Mouse (Mus musculus): ENCODE measurements around the gene Ifit1bl2. TPM values are rescaled to one million over a fixed set of nuclear protein-coding genes. Genes with fewer than 3 reads are reported as not detected.

The Ifit1bl2 gene
- polyA plus RNA-seq (2014; fragmentation: Nextera tagmentation; extraction: Ambion mirVana): 0.30 and 0.55 TPM in 2 replicates

- Histone ChIP-seq H3K9ac (replicated peaks; ENCODE audit: low read length) (no peak within 1 kb of the TSS), H3K4me3 (replicated peaks; ENCODE audit: low read depth, low read length) (no peak within 1 kb of the TSS), H3K27ac (replicated peaks; ENCODE audit: low read depth, low read length) (no peak within 1 kb of the TSS), H3K36me3 (ENCODE audit: control insufficient read depth, insufficient read depth, low read length) (no peaks in the 10 kb centered on the region), H3K9me3 (ENCODE audit: control insufficient read depth, low read length) (no peaks in the 10 kb centered on the region), H3K4me1 (ENCODE audit: control insufficient read depth, insufficient read depth, low read length) (no peaks in the 10 kb centered on the region), H3K4me2 (ENCODE audit: low read length) (no peak within 1 kb of the TSS), H3K27me3 (ENCODE audit: control insufficient read depth, insufficient read depth, low read length) (no peaks in the 10 kb centered on the region)
- DNase-seq (no peak), ATAC-seq (ENCODE audit: low FRiP score, low TSS enrichment) (no peak)
- WGBS: 62% methylated on average over 4 of the region's 4 CpGs
These were observed at the start of gene Ifit1bl2, which contains the start of gene Ifit1 for GRCm38 (mm10) chr19:34640623-34641022. Gene Ifit1bl2 (minus strand): TSS chr19:34640743. Gene Ifit1 (plus strand): TSS chr19:34640871.

GRCm38 (mm10) chr19:34685530-34685929, 45.0 kb upstream of the Ifit1bl2 start:
- 100% methylated on average over 1 of the region's 1 CpGs for WGBS
- H3K27ac ChIP-seq (replicated peaks; ENCODE audit: low read depth, low read length): no peak overlapping the region
- no peaks in the 10 kb centered on the region for H3K36me3 ChIP-seq (ENCODE audit: control insufficient read depth, insufficient read depth, low read length)
- no peak overlapping the region for H3K9ac ChIP-seq (replicated peaks; ENCODE audit: low read length)
- no peaks in the 10 kb centered on the region for H3K9me3 ChIP-seq (ENCODE audit: control insufficient read depth, low read length)
- DNase-seq (no peak), ATAC-seq (ENCODE audit: low FRiP score, low TSS enrichment) (no peak)
- H3K4me1 ChIP-seq (ENCODE audit: control insufficient read depth, insufficient read depth, low read length): no peaks in the 10 kb centered on the region
- no peaks in the 10 kb centered on the region for H3K27me3 ChIP-seq (ENCODE audit: control insufficient read depth, insufficient read depth, low read length)
- no peak overlapping the region for H3K4me2 ChIP-seq (ENCODE audit: low read length)
- no peak overlapping the region for H3K4me3 ChIP-seq (replicated peaks; ENCODE audit: low read depth, low read length)

GRCm38 (mm10) chr19:34684857-34685256, 44.3 kb upstream of the Ifit1bl2 start:
- ATAC-seq (ENCODE audit: low FRiP score, low TSS enrichment) (no peak), DNase-seq (peak; percentile 77)
- H3K4me3 ChIP-seq (replicated peaks; ENCODE audit: low read depth, low read length): no peak overlapping the region
- no peak overlapping the region for H3K9ac ChIP-seq (replicated peaks; ENCODE audit: low read length)
- WGBS: 72% methylated on average over 1 of the region's 1 CpGs
- H3K9me3 ChIP-seq (ENCODE audit: control insufficient read depth, low read length): no peaks in the 10 kb centered on the region
- no peak overlapping the region for H3K27ac ChIP-seq (replicated peaks; ENCODE audit: low read depth, low read length)
- no peaks in the 10 kb centered on the region for H3K4me1 ChIP-seq (ENCODE audit: control insufficient read depth, insufficient read depth, low read length)
- H3K4me2 ChIP-seq (ENCODE audit: low read length): no peak overlapping the region
- H3K36me3 ChIP-seq (ENCODE audit: control insufficient read depth, insufficient read depth, low read length): no peaks in the 10 kb centered on the region
- H3K27me3 ChIP-seq (ENCODE audit: control insufficient read depth, insufficient read depth, low read length): no peaks in the 10 kb centered on the region

- Histone ChIP-seq H3K4me3 (replicated peaks; ENCODE audit: low read depth, low read length) (no peak overlapping the region), H3K36me3 (ENCODE audit: control insufficient read depth, insufficient read depth, low read length) (no peaks in the 10 kb centered on the region), H3K27me3 (ENCODE audit: control insufficient read depth, insufficient read depth, low read length) (no peaks in the 10 kb centered on the region), H3K27ac (replicated peaks; ENCODE audit: low read depth, low read length) (no peak overlapping the region), H3K4me1 (ENCODE audit: control insufficient read depth, insufficient read depth, low read length) (no peaks in the 10 kb centered on the region), H3K9ac (replicated peaks; ENCODE audit: low read length) (no peak overlapping the region), H3K4me2 (ENCODE audit: low read length) (no peak overlapping the region), H3K9me3 (ENCODE audit: control insufficient read depth, low read length) (no peaks in the 10 kb centered on the region)
- no peak for ATAC-seq (ENCODE audit: low FRiP score, low TSS enrichment)
- 91% methylated on average over 4 of the region's 4 CpGs for WGBS
- no peak for DNase-seq
These were observed 37.9 kb upstream of the Ifit1bl2 start for GRCm38 (mm10) chr19:34678428-34678827.

GRCm38 (mm10) chr19:34673476-34673875, 32.9 kb upstream of the Ifit1bl2 start:
- 62% methylated on average over 7 of the region's 7 CpGs for WGBS
- no peaks in the 10 kb centered on the region for H3K4me1 ChIP-seq (ENCODE audit: control insufficient read depth, insufficient read depth, low read length)
- ATAC-seq (ENCODE audit: low FRiP score, low TSS enrichment) (no peak), DNase-seq (no peak)
- no peaks in the 10 kb centered on the region for H3K36me3 ChIP-seq (ENCODE audit: control insufficient read depth, insufficient read depth, low read length)
- H3K4me3 ChIP-seq (replicated peaks; ENCODE audit: low read depth, low read length): no peak overlapping the region
- no peak overlapping the region for H3K27ac ChIP-seq (replicated peaks; ENCODE audit: low read depth, low read length)
- no peak overlapping the region for H3K4me2 ChIP-seq (ENCODE audit: low read length)
- H3K9ac ChIP-seq (replicated peaks; ENCODE audit: low read length): no peak overlapping the region
- H3K27me3 ChIP-seq (ENCODE audit: control insufficient read depth, insufficient read depth, low read length): no peaks in the 10 kb centered on the region
- no peaks in the 10 kb centered on the region for H3K9me3 ChIP-seq (ENCODE audit: control insufficient read depth, low read length)

GRCm38 (mm10) chr19:34666127-34666526, 25.6 kb upstream of the Ifit1bl2 start:
- Histone ChIP-seq H3K36me3 (ENCODE audit: control insufficient read depth, insufficient read depth, low read length) (no peaks in the 10 kb centered on the region), H3K4me2 (ENCODE audit: low read length) (no peak overlapping the region), H3K27ac (replicated peaks; ENCODE audit: low read depth, low read length) (no peak overlapping the region), H3K9ac (replicated peaks; ENCODE audit: low read length) (no peak overlapping the region), H3K4me1 (ENCODE audit: control insufficient read depth, insufficient read depth, low read length) (no peaks in the 10 kb centered on the region), H3K9me3 (ENCODE audit: control insufficient read depth, low read length) (no peaks in the 10 kb centered on the region), H3K27me3 (ENCODE audit: control insufficient read depth, insufficient read depth, low read length) (no peaks in the 10 kb centered on the region), H3K4me3 (replicated peaks; ENCODE audit: low read depth, low read length) (no peak overlapping the region)
- no peak for ATAC-seq (ENCODE audit: low FRiP score, low TSS enrichment)
- WGBS: 0% methylated on average over 5 of the region's 5 CpGs
- peak; percentile 94 for DNase-seq

GRCm38 (mm10) chr19:34662740-34663139, 22.2 kb upstream of the Ifit1bl2 start:
- Histone ChIP-seq H3K4me1 (ENCODE audit: control insufficient read depth, insufficient read depth, low read length) (no peaks in the 10 kb centered on the region), H3K27me3 (ENCODE audit: control insufficient read depth, insufficient read depth, low read length) (no peaks in the 10 kb centered on the region), H3K27ac (replicated peaks; ENCODE audit: low read depth, low read length) (no peak overlapping the region), H3K4me3 (replicated peaks; ENCODE audit: low read depth, low read length) (no peak overlapping the region), H3K4me2 (ENCODE audit: low read length) (peak overlapping the region; percentile 52), H3K9ac (replicated peaks; ENCODE audit: low read length) (no peak overlapping the region), H3K9me3 (ENCODE audit: control insufficient read depth, low read length) (no peaks in the 10 kb centered on the region), H3K36me3 (ENCODE audit: control insufficient read depth, insufficient read depth, low read length) (no peaks in the 10 kb centered on the region)
- ATAC-seq (ENCODE audit: low FRiP score, low TSS enrichment) (no peak), DNase-seq (peak; percentile 4)
- WGBS: 56% methylated on average over 5 of the region's 5 CpGs

GRCm38 (mm10) chr19:34662067-34662507, 21.5 kb upstream of the Ifit1bl2 start:
- Histone ChIP-seq H3K36me3 (ENCODE audit: control insufficient read depth, insufficient read depth, low read length) (no peaks in the 10 kb centered on the region), H3K9ac (replicated peaks; ENCODE audit: low read length) (0 out of 2 replicates have a peak overlapping the region, but pooled peaks have one; percentile 14), H3K4me1 (ENCODE audit: control insufficient read depth, insufficient read depth, low read length) (no peaks in the 10 kb centered on the region), H3K27ac (replicated peaks; ENCODE audit: low read depth, low read length) (no peak overlapping the region), H3K4me2 (ENCODE audit: low read length) (peak overlapping the region; percentile 52), H3K27me3 (ENCODE audit: control insufficient read depth, insufficient read depth, low read length) (no peaks in the 10 kb centered on the region), H3K4me3 (replicated peaks; ENCODE audit: low read depth, low read length) (peak overlapping the region; percentile 33), H3K9me3 (ENCODE audit: control insufficient read depth, low read length) (no peaks in the 10 kb centered on the region)
- 22% methylated on average over 13 of the region's 13 CpGs for WGBS
- peak; percentile 88 for DNase-seq
- peak; percentile 91 for ATAC-seq (ENCODE audit: low FRiP score, low TSS enrichment)

GRCm38 (mm10) chr19:34656511-34657298, 16.2 kb upstream of the Ifit1bl2 start:
- 28% methylated on average over 2 of the region's 2 CpGs for WGBS
- Histone ChIP-seq H3K27me3 (ENCODE audit: control insufficient read depth, insufficient read depth, low read length) (no peaks in the 10 kb centered on the region), H3K4me1 (ENCODE audit: control insufficient read depth, insufficient read depth, low read length) (no peaks in the 10 kb centered on the region), H3K36me3 (ENCODE audit: control insufficient read depth, insufficient read depth, low read length) (no peaks in the 10 kb centered on the region), H3K9ac (replicated peaks; ENCODE audit: low read length) (no peak overlapping the region), H3K4me2 (ENCODE audit: low read length) (no peak overlapping the region), H3K27ac (replicated peaks; ENCODE audit: low read depth, low read length) (no peak overlapping the region), H3K9me3 (ENCODE audit: control insufficient read depth, low read length) (no peaks in the 10 kb centered on the region), H3K4me3 (replicated peaks; ENCODE audit: low read depth, low read length) (no peak overlapping the region)
- no peak for ATAC-seq (ENCODE audit: low FRiP score, low TSS enrichment)
- no peak for DNase-seq

All from midbrain, embryonic 14.5 days (tissue).